Comparison of ENCODE assay signal across 35 mouse cellular contexts in genomic region chr8:116139934-116140333, GRCm38 (mm10).
"Had no signal": no experiment of that assay in that cellular context is flagged by ENCODE, and none has a peak within 500 bp of the region (broad histone marks: within the 10 kb centered on the region; RNA-seq: fewer than 3 reads in every experiment).

No protein-coding gene starts in this region.

- H3K9ac ChIP-seq: heart, embryonic 12.5 days; heart, embryonic 13.5 days; heart, embryonic 15.5 days; hindbrain, embryonic 12.5 days; hindbrain, embryonic 13.5 days; hindbrain, embryonic 14.5 days; hindbrain, embryonic 15.5 days; intestine, embryonic 15.5 days; kidney, embryonic 15.5 days had no signal

- H3K9me3 ChIP-seq: heart, embryonic 10.5 days; heart, embryonic 12.5 days; heart, embryonic 13.5 days; heart, embryonic 15.5 days; hindbrain, embryonic 10.5 days; hindbrain, embryonic 12.5 days; hindbrain, embryonic 13.5 days; hindbrain, embryonic 15.5 days; intestine, embryonic 15.5 days had no signal

- ATAC-seq: hindbrain, embryonic 16.5 days; hindbrain, postnatal 0 days; inflammation-experienced regulatory T-cells, adult 6 months; intestine, embryonic 15.5 days; intestine, embryonic 16.5 days; intestine, postnatal 0 days had no signal

- H3K27ac ChIP-seq: heart, embryonic 10.5 days; heart, embryonic 13.5 days; heart, embryonic 15.5 days; hindbrain, embryonic 10.5 days; hindbrain, embryonic 12.5 days; hindbrain, embryonic 13.5 days; hindbrain, embryonic 14.5 days; hindbrain, embryonic 15.5 days; hindbrain, postnatal 0 days; intestine, embryonic 15.5 days; kidney, embryonic 15.5 days; kidney, postnatal 0 days; layer of hippocampus, adult 2 months had no signal

- DNase-seq: heart, postnatal 10 days; heart, postnatal 14 days; heart, postnatal 36 days; heart, postnatal 4 days; kidney, adult 11 months; kidney, adult 18-20 months; kidney, adult 2 months; kidney, adult 8-10 months; kidney, adult 9 months; kidney, postnatal 10 days; kidney, postnatal 14 days; kidney, postnatal 25 days; kidney, postnatal 36 days; kidney, postnatal 4 days; layer of hippocampus, adult 9-11 months; layer of hippocampus, postnatal 36 days had no signal

- H3K36me3 ChIP-seq: heart, embryonic 10.5 days; heart, embryonic 12.5 days; heart, embryonic 13.5 days; heart, embryonic 15.5 days; hindbrain, embryonic 10.5 days; hindbrain, embryonic 12.5 days; hindbrain, embryonic 13.5 days; hindbrain, embryonic 15.5 days; intestine, embryonic 15.5 days; kidney, embryonic 15.5 days had no signal

- H3K4me1 ChIP-seq: heart, embryonic 10.5 days; heart, embryonic 12.5 days; heart, embryonic 15.5 days had no signal

- H3K27me3 ChIP-seq: heart, embryonic 12.5 days; heart, embryonic 15.5 days; hindbrain, embryonic 12.5 days; hindbrain, embryonic 13.5 days; hindbrain, embryonic 15.5 days; intestine, embryonic 15.5 days; kidney, embryonic 15.5 days had no signal

- H3K4me2 ChIP-seq: heart, embryonic 11.5 days; heart, embryonic 12.5 days; heart, embryonic 13.5 days; heart, embryonic 15.5 days; hindbrain, embryonic 12.5 days; hindbrain, embryonic 13.5 days; hindbrain, embryonic 14.5 days; hindbrain, embryonic 15.5 days; intestine, embryonic 15.5 days; kidney, embryonic 15.5 days had no signal

- H3K4me3 ChIP-seq: heart, embryonic 10.5 days; heart, embryonic 12.5 days; heart, embryonic 13.5 days; heart, embryonic 15.5 days; hindbrain, embryonic 10.5 days; hindbrain, embryonic 12.5 days; hindbrain, embryonic 13.5 days; hindbrain, embryonic 15.5 days; intestine, embryonic 15.5 days; kidney, embryonic 15.5 days; layer of hippocampus, adult 2 months had no signal
